Mouse (Mus musculus) CH12.LX (cell line): ENCODE results near the gene Gm20517.

Source experiments
- CTCF ChIP-seq, 2 experiments: IDR thresholded peaks in 1 of 2; conservative IDR thresholded peaks in 1 of 2; 2 replicates each; pipeline ENCODE4 v1.5.1; 2011 to 2012; ENCODE audit warnings: low read depth in 2 of 2, low read length in 2 of 2, improper control_type of control experiment in 1 of 2, inconsistent platforms in 1 of 2, mild to moderate bottlenecking in 1 of 2, moderate library complexity in 1 of 2
- EP300 ChIP-seq: IDR thresholded peaks from 2 replicates; pipeline ENCODE4 v1.6.1; 2011; ENCODE audit warnings: low read length, improper control_type of control experiment
- HCFC1 ChIP-seq: IDR thresholded peaks from 2 replicates; pipeline ENCODE4 v1.6.1; 2012; ENCODE audit warnings: low read depth, mild to moderate bottlenecking, inconsistent platforms, low read length, improper control_type of control experiment
- JUN ChIP-seq: IDR thresholded peaks from 2 replicates; pipeline ENCODE4 v1.6.1; 2011; ENCODE audit warnings: low read depth, mild to moderate bottlenecking, low read length, improper control_type of control experiment, moderate library complexity; ENCODE audit not compliant: insufficient read depth
- MAFK ChIP-seq: IDR thresholded peaks from 2 replicates; pipeline ENCODE4 v1.6.1; 2011; ENCODE audit warnings: low read length, improper control_type of control experiment; ENCODE audit not compliant: insufficient replicate concordance
- MEF2A ChIP-seq: IDR thresholded peaks from 2 replicates; pipeline ENCODE4 v1.6.1; 2014; ENCODE audit warnings: low read depth, mild to moderate bottlenecking, inconsistent platforms, low read length, improper control_type of control experiment, borderline replicate concordance
- POLR2A ChIP-seq: IDR thresholded peaks from 2 replicates; pipeline ENCODE4 v1.6.1; 2011; ENCODE audit warnings: low read depth, mild to moderate bottlenecking, improper control_type of control experiment, low read length
- RAD21 ChIP-seq: IDR thresholded peaks from 2 replicates; pipeline ENCODE4 v1.6.1; 2011; ENCODE audit warnings: low read depth, mild to moderate bottlenecking, low read length, improper control_type of control experiment, moderate library complexity

- TF ChIP-seq CTCF (conservative IDR thresholded peaks at IDR 0.05 in 1 of 2, IDR thresholded peaks at IDR 0.05 in 1 of 2; ENCODE audit: low read depth in 2 of 2, low read length in 2 of 2) (no peak), MEF2A (no peak), POLR2A (no peak), MAFK (no peak), RAD21 (no peak), EP300 (no peak), HCFC1 (no peak), JUN (no peak)
These were observed 37.4 kb upstream of the Gm20517 start for GRCm38 (mm10) chr17:47574028-47574427.
